Mouse (Mus musculus): Measurements from ENCODE around the gene Kcnk12. TPM values are rescaled to one million over a fixed set of nuclear protein-coding genes. Genes with fewer than 3 reads are reported as not detected.

The Kcnk12 gene
- total RNA-seq (2017): not detected in 3 replicates

- ATAC-seq (replicated peaks; ENCODE audit: insufficient number of reproducible peaks, low FRiP score, low TSS enrichment, poor library complexity, severe bottlenecking): no peak
Observed at GRCm38 (mm10) chr17:87797688-87798291, at the start of gene Kcnk12. TSS of gene Kcnk12 (minus strand) at chr17:87797994.

GRCm38 (mm10) chr17:87842156-87842555 lies 44.4 kb upstream of the Kcnk12 start:
- ATAC-seq (replicated peaks; ENCODE audit: insufficient number of reproducible peaks, low FRiP score, low TSS enrichment, poor library complexity, severe bottlenecking): no peak

- no peak for ATAC-seq (replicated peaks; ENCODE audit: insufficient number of reproducible peaks, low FRiP score, low TSS enrichment, poor library complexity, severe bottlenecking)
Observed at GRCm38 (mm10) chr17:87840079-87840478, 42.3 kb upstream of the Kcnk12 start.

GRCm38 (mm10) chr17:87834850-87835249 lies 37.1 kb upstream of the Kcnk12 start:
- ATAC-seq (replicated peaks; ENCODE audit: insufficient number of reproducible peaks, low FRiP score, low TSS enrichment, poor library complexity, severe bottlenecking): no peak

GRCm38 (mm10) chr17:87826909-87827308 lies 29.1 kb upstream of the Kcnk12 start:
- no peak for ATAC-seq (replicated peaks; ENCODE audit: insufficient number of reproducible peaks, low FRiP score, low TSS enrichment, poor library complexity, severe bottlenecking)

GRCm38 (mm10) chr17:87826036-87826560 lies 28.3 kb upstream of the Kcnk12 start:
- no peak for ATAC-seq (replicated peaks; ENCODE audit: insufficient number of reproducible peaks, low FRiP score, low TSS enrichment, poor library complexity, severe bottlenecking)

- no peak for ATAC-seq (replicated peaks; ENCODE audit: insufficient number of reproducible peaks, low FRiP score, low TSS enrichment, poor library complexity, severe bottlenecking)
Observed at GRCm38 (mm10) chr17:87825454-87826008, 27.7 kb upstream of the Kcnk12 start.

GRCm38 (mm10) chr17:87823031-87823430 lies 25.2 kb upstream of the Kcnk12 start:
- ATAC-seq (replicated peaks; ENCODE audit: insufficient number of reproducible peaks, low FRiP score, low TSS enrichment, poor library complexity, severe bottlenecking): no peak

- ATAC-seq (replicated peaks; ENCODE audit: insufficient number of reproducible peaks, low FRiP score, low TSS enrichment, poor library complexity, severe bottlenecking): no peak
Observed at GRCm38 (mm10) chr17:87809556-87809955, 11.8 kb upstream of the Kcnk12 start.

GRCm38 (mm10) chr17:87799948-87800340 lies 2.1 kb upstream of the Kcnk12 start:
- ATAC-seq (replicated peaks; ENCODE audit: insufficient number of reproducible peaks, low FRiP score, low TSS enrichment, poor library complexity, severe bottlenecking): no peak

- no peak for ATAC-seq (replicated peaks; ENCODE audit: insufficient number of reproducible peaks, low FRiP score, low TSS enrichment, poor library complexity, severe bottlenecking)
Observed at GRCm38 (mm10) chr17:87799212-87799947, 1.6 kb upstream of the Kcnk12 start.

GRCm38 (mm10) chr17:87798423-87798941 lies 688 bp upstream of the Kcnk12 start:
- ATAC-seq (replicated peaks; ENCODE audit: insufficient number of reproducible peaks, low FRiP score, low TSS enrichment, poor library complexity, severe bottlenecking): no peak

- ATAC-seq (replicated peaks; ENCODE audit: insufficient number of reproducible peaks, low FRiP score, low TSS enrichment, poor library complexity, severe bottlenecking): no peak
Observed at GRCm38 (mm10) chr17:87796881-87797416, 845 bp downstream of the Kcnk12 start.

GRCm38 (mm10) chr17:87795927-87796714 lies 1.7 kb downstream of the Kcnk12 start:
- 0 out of 2 replicates have a peak, but pooled peaks have one; percentile 47 for ATAC-seq (replicated peaks; ENCODE audit: insufficient number of reproducible peaks, low FRiP score, low TSS enrichment, poor library complexity, severe bottlenecking)

GRCm38 (mm10) chr17:87794801-87795200 lies 3.0 kb downstream of the Kcnk12 start:
- no peak for ATAC-seq (replicated peaks; ENCODE audit: insufficient number of reproducible peaks, low FRiP score, low TSS enrichment, poor library complexity, severe bottlenecking)

- ATAC-seq (replicated peaks; ENCODE audit: insufficient number of reproducible peaks, low FRiP score, low TSS enrichment, poor library complexity, severe bottlenecking): no peak
Observed at GRCm38 (mm10) chr17:87793331-87793730, 4.5 kb downstream of the Kcnk12 start.

- ATAC-seq (replicated peaks; ENCODE audit: insufficient number of reproducible peaks, low FRiP score, low TSS enrichment, poor library complexity, severe bottlenecking): no peak
Observed at GRCm38 (mm10) chr17:87792623-87793315, 5.0 kb downstream of the Kcnk12 start.

GRCm38 (mm10) chr17:87791517-87792098 lies 6.2 kb downstream of the Kcnk12 start:
- no peak for ATAC-seq (replicated peaks; ENCODE audit: insufficient number of reproducible peaks, low FRiP score, low TSS enrichment, poor library complexity, severe bottlenecking)

All from monocyte, adult 5-6 weeks (primary cell).